Mouse (Mus musculus) layer of hippocampus, adult 9-10 months (tissue): ENCODE data around the gene Fndc10.
"Not testable (repeated sequence)": the region's sequence is repeated elsewhere in the genome, so short reads cannot be mapped to it uniquely, and the experiment has no call there.

Experiments used
- DNase-seq: peaks from one replicate; pipeline ENCODE4 v3.0.0; 2022; ENCODE audit warnings: low spot score

Fndc10 gene

DNA sequence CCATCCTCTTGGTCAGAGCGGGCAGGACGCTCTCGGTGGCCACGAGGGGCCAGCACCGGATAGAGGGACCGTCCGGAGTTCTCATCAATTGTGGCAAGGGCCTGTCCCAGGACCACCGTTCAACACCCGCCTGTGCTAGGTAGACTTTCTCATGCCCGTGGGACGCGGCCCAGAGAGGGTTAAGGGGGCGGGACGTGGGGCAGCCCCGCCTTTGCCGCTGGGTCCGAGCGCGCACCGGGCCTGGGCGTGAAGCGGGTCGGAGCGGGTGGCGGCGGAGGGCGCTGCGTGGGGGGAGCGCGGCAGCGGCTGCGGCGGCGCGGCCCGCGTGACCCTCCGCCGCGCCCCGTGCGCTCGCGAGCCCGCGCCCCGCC, at the start of gene Fndc10:
Fndc10 (plus strand) TSS at position 232 of the 371 bp plus-strand sequence.
- DNase-seq: no peak

DNA sequence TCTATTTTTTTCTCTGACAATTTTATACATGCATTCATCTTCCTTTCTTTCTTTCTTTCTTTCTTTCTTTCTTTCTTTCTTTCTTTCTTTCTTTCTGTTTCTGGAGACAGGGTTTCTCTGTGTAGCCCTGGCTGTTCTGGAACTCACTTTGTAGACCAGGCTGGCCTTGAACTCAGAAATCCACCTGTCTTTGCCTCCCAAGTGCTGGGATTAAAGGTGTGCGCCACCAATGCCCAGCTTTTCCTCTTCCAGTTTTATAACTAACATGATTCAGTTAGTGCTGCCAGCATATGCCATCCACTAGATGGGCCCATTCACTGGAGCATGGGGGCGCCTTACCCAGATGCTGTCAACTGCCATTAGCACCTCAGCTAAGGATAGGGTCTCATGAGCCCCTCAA, 48.8 kb upstream of the Fndc10 start, which contains the start of gene Gm10563:
Gm10563 (minus strand) TSS at position 101 of the 400 bp plus-strand sequence.
- DNase-seq: not testable (repeated sequence)

DNA sequence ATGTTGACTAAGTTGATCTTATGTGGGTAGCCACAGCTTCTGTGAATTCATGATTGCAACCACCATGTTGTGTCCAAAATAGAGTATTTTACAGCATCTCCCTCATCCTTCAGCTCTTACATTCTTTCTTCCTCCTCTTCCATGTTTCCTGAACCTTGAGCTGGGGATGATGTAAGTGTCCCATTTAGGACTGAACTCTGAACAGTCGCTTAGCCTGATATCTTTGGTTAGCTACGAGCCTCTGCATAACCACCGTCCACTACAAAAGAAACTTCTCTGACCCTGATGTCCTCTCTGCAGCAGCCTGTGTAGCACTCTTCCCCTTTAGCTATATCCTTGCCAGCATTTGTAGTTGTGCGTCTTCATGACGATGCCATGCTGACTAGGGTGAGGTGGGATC, 48.4 kb upstream of the Fndc10 start:
- DNase-seq: no peak

GRCm38 (mm10) chr4:155649355-155649754, 44.8 kb upstream of the Fndc10 start:
- no peak for DNase-seq

DNA sequence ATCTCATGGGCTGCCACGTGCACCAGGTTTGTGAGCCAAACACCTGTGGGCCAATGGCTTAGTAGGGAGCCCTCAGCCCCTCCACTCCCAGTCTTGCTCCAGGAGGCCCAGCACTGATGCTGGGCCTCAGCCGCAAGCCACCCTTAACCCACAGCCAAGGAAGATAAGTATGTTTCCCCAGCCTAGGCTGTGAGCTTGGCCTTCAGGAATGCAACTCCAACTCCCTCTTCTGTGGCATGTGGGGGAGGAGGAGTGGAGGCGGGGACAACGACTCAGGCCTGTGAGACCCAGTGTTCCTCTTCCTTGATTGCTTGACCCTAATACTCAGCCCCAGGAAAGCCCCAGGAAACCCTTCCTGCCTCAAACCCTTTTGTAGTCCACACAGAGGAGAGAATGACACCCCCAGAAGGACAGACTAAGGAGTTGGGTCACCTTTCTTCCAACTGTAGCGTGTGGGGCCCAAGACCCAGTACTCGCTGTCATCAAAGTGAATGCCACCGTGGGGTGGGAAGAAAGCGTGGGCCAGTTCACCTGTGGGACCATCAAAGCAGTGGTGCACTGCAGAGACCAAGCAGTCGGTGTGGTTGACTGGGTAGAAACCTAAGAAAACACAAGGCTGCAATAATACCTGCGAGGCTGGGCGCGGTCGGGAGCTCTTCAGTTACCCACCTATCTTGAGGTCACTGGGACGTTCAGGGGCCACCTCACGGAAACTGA, 42.4 kb upstream of the Fndc10 start:
- DNase-seq: no peak

GRCm38 (mm10) chr4:155652283-155653085, 41.7 kb upstream of the Fndc10 start:
- no peak for DNase-seq

GRCm38 (mm10) chr4:155653086-155653450, 41.1 kb upstream of the Fndc10 start, which contains the start of gene Mmp23:
Gene Mmp23 (minus strand): TSS chr4:155653384.
- DNase-seq: no peak

DNA sequence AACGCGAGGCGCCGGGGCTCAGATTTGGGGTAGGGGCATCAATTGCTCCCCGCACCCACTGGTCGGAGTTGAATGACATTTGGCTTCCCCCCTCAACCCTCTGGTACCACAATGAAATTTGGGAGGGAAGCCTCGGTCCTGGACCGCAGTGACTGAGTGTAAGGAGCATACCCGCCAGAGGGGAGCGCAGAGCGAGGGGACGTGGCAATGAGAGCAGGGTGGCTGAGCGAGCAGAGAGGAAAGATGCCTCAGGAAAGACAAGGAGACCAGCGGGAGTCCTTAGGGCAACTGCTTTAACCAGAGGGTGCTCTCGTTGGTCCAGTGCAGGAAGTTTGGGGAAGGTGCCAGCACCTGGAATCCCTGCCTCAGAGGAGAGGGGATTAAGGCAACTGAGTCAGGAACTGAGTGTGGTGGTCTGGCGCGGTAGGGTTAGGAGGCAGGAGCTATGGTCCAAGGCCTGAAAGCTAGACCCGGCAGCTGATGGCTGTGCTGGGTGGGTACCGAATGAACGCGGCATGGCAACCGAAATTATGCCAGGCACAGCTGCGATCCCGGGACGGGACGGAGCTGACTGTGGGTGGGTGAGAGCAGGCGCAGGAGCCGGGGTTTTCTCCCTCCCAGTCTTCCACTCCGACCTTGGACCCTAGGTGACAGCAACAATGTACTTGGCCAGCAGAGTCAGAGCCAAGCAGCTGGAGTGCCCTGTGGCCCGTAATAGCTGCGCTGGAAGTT, 40.5 kb upstream of the Fndc10 start:
- DNase-seq: no peak

DNA sequence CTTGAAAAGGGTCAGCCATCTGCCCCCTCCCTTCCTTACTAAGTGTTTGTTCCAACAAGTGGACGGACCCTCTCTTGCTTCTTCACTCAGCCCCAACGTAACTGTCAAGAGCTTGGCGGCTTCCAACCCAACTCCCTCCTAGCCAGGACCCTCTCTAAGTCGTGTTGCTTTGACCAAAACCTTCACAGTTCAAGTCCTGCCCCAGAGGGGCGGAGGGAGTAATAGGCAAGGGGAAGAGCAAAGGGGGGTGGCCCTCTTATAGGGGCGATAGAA, 40.0 kb upstream of the Fndc10 start:
- DNase-seq: no peak

- DNase-seq: no peak
Measured at GRCm38 (mm10) chr4:155654456-155655298, 39.5 kb upstream of the Fndc10 start.

DNA sequence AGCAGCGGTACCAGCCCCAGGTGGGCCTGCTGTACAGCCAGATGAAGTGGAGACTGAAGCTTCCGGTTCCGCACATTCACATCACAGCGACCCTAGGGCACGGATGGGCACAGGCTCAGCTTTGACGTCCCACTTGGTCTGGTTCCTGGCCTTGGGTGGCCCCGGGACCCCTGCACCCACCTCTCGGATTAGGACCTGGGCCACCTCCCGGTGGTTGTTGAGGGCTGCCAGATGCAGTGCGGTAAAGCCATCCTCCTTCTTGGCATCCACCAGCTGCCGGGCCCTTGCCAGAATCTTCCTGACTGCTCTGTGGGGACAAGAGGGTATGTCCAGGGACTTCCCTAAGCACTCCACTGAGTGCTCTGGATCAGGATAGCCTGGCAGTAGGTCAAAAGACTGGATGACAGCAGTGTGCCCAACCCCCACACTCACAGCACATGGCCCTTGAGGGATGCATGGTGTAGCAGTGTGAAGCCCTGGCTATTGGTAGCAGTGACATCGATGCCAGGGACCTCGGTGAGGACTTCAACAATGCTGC, 37.9 kb upstream of the Fndc10 start:
- no peak for DNase-seq

GRCm38 (mm10) chr4:155658961-155659360, 35.2 kb upstream of the Fndc10 start:
- DNase-seq: no peak

- no peak for DNase-seq
Measured at GRCm38 (mm10) chr4:155660641-155661040, 33.5 kb upstream of the Fndc10 start.

DNA sequence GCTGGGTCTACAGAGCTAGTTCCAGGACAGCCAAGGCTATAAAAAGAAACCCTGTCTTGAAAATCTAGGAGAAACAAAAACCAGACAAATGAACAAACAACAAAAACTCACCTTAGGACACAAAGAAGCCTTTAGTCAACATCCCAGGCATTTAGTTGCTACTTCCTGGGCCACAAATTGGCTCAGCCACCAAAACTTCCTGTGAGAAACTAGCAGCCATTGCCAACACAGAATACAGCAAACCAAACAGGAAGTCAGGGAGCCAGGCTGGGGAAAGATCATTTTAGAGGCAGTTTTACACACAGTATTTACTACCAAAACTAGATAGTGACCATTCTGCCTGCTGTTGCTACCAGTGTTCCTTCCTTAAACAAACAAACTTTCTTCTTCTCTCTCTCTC, 27.2 kb upstream of the Fndc10 start:
- no peak for DNase-seq

GRCm38 (mm10) chr4:155668689-155669597, 25.2 kb upstream of the Fndc10 start, which contains the start of gene Mib2:
Gene Mib2 (minus strand): TSS chr4:155669198.
- peak; percentile 98 for DNase-seq

GRCm38 (mm10) chr4:155669598-155670075, 24.5 kb upstream of the Fndc10 start:
- no peak for DNase-seq

- DNase-seq: not testable (repeated sequence)
Measured at GRCm38 (mm10) chr4:155670236-155670635, 23.9 kb upstream of the Fndc10 start.

- no peak for DNase-seq
Measured at GRCm38 (mm10) chr4:155672082-155672481, 22.1 kb upstream of the Fndc10 start.

GRCm38 (mm10) chr4:155675991-155676390, 18.2 kb upstream of the Fndc10 start:
- no peak for DNase-seq

DNA sequence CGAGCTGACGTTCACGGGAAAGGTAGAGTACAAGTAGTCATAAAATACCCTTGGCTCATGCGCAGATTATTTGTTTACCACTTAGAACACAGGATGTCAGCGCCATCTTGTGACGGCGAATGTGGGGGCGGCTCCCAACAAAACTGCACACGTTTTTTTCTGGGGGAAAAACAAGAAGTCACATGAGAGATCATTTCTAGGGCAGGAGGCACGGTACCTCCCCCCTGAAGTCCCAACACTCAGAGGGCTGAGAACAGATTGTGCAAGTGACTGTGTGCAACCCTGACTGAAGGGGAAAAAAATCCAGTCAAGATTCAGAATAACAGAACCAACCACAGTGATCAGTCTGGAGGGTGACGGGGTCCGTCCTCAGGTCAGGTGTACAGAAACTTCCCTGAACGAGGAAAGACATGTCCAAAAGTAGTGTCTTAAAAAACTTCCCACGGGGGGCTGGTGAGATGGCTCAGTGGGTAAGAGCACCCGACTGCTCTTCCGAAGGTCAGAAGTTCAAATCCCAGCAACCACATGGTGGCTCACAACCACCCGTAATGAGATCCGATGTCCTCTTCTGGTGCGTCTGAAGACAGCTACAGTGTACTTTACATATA, 10.4 kb upstream of the Fndc10 start:
- DNase-seq: not testable (repeated sequence)
